Mouse (Mus musculus) right cerebral cortex, postnatal 14 days (tissue): Measurements from ENCODE around the gene Sox6.

Source experiments
- DNase-seq: peaks from one replicate; pipeline ENCODE4 v3.0.0; 2022

Sox6 gene

DNA sequence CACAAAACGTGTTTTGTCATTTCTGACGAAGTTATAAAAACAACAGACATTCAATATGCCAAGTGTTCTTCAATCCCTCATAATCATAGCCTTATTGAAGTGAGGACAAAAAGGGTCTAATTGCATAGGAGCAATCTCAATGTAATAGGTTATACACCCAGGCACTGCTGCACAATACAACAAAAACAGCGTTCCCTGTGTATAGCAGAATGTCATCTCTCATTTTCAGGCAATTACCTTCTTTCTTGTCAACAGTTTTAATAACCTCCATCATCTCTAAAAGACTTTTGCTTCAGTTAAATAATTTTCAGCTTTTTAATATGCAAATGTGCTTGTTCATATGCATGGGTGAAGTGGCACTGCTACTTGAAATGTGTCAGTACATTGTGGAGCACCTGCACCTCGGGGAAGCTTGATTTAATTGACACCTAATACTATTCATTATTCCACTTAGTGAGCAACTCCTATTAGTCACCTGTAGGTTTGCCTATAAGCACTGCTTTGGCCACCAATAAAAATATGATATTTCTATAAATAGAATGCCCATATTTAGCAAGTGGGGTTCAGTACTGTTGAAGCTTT, 292.8 kb downstream of the Sox6 start:
- DNase-seq: no peak

GRCm38 (mm10) chr7:115734137-115734536, 304.5 kb downstream of the Sox6 start:
- DNase-seq: no peak

DNA sequence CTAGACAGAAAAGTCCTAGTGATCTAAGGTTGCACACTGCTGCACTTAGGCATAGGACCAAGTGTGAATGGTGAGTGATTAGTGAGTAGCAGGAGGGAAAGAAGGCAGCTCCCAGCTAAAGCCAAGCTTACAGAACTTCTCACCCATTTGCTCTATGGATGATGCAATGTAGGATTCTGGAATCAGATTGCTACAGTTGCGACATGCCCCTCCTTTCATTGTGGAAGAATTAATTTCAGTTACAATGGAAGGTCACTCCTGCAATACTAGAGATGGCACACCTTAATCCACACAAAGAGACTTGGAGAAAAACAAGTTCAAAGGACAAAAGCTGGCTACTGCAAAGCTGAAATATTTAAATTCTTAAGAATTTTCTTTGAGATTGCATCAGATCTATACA, 305.8 kb downstream of the Sox6 start:
- no peak for DNase-seq

DNA sequence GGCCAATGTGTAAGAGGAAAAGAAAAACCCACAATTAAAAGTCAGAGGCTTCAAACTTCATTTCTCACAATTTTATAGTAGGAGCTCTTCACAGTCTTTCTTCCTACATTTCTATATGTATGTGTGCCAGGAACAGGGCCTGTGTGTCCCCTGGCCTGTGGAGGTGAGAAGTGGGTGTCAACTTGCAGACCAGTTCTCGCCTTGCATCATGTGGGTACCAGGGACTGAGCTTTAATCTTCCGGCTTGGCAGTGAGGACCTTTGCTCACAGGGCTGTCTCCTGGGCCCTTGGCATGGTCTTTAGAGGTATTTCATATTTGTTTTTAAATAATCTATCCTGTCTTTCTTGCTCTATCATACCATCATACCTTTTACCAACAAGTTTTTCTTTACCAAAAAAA, 311.8 kb downstream of the Sox6 start:
- no peak for DNase-seq

DNA sequence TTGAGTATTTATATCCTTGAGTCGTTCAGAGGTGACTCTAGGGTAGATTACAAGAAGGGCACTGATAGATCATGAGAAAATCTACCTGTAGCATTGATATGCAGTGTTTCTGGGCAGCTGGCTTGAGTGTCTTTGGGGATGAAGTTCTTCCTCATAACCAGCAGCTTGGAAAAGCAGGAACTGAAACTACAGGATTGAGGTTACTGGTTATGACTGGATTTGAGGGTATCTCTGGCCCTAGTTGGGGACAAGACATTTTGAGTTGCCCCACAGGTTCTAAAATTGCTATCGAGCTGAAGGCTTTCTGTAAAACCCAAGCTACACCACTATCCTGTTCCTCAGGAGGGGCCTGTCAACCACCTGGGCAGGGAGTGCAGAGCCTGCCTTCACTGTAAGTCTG, 314.2 kb downstream of the Sox6 start:
- no peak for DNase-seq

GRCm38 (mm10) chr7:115721624-115722540, 316.7 kb downstream of the Sox6 start:
- no peak for DNase-seq

DNA sequence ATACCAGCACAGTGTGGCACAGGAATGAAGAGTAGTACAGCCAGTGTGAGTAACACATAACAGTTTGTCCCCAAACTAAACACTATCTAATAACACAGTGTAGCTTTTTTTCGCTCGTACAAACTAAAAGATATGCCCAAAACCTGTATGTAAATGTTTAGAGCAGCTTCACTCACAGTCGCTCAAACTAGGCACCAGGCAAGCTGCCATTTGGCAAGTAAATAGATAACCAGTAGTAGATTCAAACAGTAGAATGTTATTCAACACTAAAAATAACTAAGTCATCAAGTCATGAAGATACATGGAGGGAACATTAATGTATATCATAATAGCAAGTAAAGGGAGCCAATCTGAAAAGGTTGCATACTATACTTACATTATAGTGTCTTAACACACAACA, 318.8 kb downstream of the Sox6 start:
- no peak for DNase-seq

DNA sequence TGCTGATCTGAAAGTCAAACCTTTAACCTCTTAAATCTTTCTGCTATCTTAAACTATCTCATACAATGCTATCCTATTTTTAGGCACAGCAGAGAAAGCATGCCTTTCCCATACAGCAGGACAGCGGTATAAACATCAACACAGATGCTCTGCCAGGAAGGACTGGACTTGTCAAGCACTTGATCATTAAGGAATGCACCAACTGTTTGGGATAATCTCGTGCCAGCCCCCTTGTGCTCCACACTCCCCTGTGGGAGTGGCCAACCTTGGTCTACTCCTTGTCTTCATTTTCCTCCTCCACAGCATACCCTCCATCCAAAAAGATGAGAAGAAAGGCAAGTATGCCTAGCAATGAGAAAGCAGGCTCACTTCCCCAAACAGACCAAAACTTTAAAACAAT, 332.5 kb downstream of the Sox6 start:
- DNase-seq: no peak

GRCm38 (mm10) chr7:115698105-115698504, 340.5 kb downstream of the Sox6 start:
- no peak for DNase-seq

GRCm38 (mm10) chr7:115693206-115693605, 345.4 kb downstream of the Sox6 start:
- no peak for DNase-seq

- DNase-seq: no peak
These were observed 347.5 kb downstream of the Sox6 start for GRCm38 (mm10) chr7:115691091-115691490.

DNA sequence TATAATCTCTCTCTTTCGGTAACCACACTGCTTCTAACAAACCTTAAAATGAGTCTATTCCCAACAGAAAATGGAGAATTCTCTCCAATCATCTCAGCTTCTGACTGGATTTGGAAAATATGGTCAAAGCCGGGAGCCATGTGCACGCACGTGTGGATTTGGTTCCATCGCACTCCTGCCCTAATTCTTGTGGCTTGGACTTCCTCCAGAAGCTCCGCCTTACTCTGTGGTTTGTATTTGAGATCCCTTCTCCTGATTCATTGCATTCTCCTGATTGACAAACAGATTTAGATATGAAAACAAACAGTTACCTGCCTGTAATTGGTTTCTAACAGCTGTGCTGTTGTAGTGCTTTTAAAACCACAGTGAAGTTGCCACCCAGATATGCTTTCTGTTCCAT, 351.9 kb downstream of the Sox6 start:
- no peak for DNase-seq

- DNase-seq: no peak
These were observed 354.5 kb downstream of the Sox6 start for GRCm38 (mm10) chr7:115684142-115684541.

GRCm38 (mm10) chr7:115671749-115672148, 366.8 kb downstream of the Sox6 start:
- DNase-seq: no peak

- no peak for DNase-seq
These were observed 367.3 kb downstream of the Sox6 start for GRCm38 (mm10) chr7:115671272-115671671.

DNA sequence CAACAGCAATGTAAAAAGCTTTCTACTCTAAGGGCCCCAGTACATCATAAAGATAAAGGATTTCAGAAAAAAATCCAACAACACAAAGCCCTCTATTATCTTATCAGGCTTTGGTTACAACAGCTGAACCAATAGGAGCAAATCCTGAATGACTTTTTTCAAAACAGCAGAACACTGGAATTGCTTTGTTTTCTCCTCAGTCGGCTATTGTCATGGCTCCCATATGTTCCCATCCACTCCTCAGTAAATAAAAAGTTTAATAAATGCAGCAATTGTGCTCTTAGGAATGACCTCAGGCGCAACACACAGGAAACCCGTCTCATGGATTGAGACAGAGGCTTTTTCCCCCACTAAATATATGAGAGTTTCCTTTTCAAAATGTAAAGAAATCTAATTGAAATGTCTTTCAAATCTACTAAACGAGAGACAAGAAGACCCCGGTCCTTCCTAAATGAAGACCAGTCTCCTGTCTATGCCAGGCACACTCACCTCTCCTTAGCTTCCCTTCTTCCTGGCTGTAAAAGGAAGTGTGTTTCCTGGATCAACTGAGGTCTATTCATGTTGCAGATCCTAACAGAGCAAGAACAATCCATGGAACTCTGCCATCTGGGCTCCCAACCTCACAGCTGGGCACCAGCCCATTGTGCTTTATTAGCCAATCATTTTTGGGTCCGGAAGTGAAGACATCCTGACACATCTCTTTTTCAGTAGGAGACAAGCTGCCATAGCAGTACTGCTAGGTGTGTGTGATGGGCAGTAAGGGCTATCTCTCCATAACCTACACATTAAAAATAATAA, 369.2 kb downstream of the Sox6 start:
- DNase-seq: no peak

GRCm38 (mm10) chr7:115666686-115667382, 371.8 kb downstream of the Sox6 start:
- no peak for DNase-seq

DNA sequence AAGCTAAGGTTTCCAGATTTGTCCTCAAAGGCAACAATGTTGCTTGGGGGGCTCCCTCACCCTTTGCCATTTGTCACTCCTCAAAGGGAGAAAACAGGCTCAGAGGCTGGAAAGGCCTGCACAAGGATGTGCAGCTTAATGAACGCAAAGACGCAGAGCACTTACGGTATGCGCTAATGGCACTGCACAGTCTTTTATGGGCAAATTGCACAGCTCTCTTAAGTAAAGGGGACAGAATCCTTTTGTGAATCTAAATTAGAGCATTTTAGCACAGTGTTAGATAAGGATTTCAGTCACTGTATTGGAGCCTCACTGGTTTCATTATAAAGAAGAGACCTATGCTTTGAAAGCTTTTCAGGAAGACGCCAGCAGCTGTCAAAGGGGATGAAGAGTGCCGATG, 375.2 kb downstream of the Sox6 start:
- no peak for DNase-seq

- DNase-seq: no peak
These were observed 376.5 kb downstream of the Sox6 start for GRCm38 (mm10) chr7:115662121-115662520.

DNA sequence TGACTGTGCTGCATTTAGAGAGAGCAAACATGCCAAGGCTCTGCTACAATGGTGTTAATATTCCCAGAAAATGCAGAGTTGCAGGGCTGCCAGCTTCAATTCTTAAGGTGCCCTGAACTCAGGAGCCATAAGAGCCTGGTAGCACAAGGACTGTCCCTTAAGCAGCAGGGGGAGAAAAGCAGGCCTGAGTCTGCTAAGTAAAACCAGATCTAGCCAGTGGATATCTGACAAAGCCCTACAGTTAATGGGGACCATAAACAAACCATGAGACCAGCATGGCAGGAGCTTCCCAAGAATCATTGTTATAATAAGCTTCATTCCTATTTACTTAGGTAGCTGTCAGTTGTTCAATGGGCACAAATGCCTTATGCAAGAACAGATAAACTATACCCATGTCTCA, 391.9 kb downstream of the Sox6 start:
- DNase-seq: no peak

DNA sequence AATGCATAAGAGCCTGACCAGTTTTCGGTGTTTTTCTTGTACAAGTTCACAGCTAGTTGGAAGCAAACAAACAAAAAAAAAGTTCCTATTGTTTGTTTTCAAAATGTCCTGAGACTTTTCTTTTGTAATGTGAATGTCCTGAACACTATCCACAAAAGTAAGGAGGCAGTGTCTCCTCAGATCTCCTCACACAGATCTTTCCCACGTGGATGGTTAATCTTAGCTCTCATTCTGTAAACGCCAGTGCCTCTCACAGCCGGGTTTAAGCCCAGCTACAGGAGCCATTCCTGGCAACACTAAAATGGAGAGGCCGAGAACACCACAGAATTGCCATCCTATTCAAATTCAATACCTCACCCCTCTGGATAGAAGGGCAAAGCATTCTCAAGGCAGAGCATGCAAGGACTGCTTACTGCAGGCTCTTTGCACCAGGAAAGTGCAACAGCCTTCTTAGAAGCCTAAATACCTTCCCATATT, 392.6 kb downstream of the Sox6 start:
- DNase-seq: no peak

- no peak for DNase-seq
These were observed 393.2 kb downstream of the Sox6 start for GRCm38 (mm10) chr7:115645272-115645970.
